Mouse (Mus musculus) olfactory bulb, adult 2 months (tissue): ENCODE measurements around the gene Bicdl1. TPM values are rescaled to one million over a fixed set of nuclear protein-coding genes. Genes with fewer than 3 reads are reported as not detected.

ENCODE experiments used
- H3K27ac ChIP-seq: fragments of 200-500 bp; 2 replicates; pipeline ENCODE4 v1.5.1; 2012; ENCODE audit warnings: low read depth, low read length; ENCODE audit not compliant: insufficient read depth
- H3K4me1 ChIP-seq: fragments of 200-500 bp; 2 replicates; pipeline ENCODE4 v1.6.1; 2012; ENCODE audit warnings: low read length; ENCODE audit not compliant: control insufficient read depth, insufficient read depth
- H3K4me3 ChIP-seq: fragments of 200-500 bp; 2 replicates; pipeline ENCODE4 v1.5.1; 2012; ENCODE audit warnings: mild to moderate bottlenecking, low read depth, low read length, moderate library complexity; ENCODE audit not compliant: insufficient read depth
- CTCF ChIP-seq: fragments of 200-500 bp; IDR thresholded peaks from 2 replicates; pipeline ENCODE4 v1.5.1; 2012; ENCODE audit warnings: low read depth, mild to moderate bottlenecking, low read length, moderate library complexity; ENCODE audit not compliant: insufficient read depth
- POLR2A ChIP-seq: fragments of 200-500 bp; IDR thresholded peaks from 2 replicates; pipeline ENCODE4 v1.6.1; 2012; ENCODE audit warnings: mild to moderate bottlenecking, low read depth, low read length, moderate library complexity; ENCODE audit not compliant: insufficient read depth
- WGBS: fragments of 180-500 bp; shearing (Covaris S2); methylation state at CpG from one replicate; pipeline ENCODE4 v1.1.7; 2018; 5-methylcytosine and 5-hydroxymethylcytosine counted together
- polyA plus RNA-seq: library from polyadenylated mRNA; stranded (reverse); fragments of >200 nt; gene quantifications from 2 replicates; pipeline ENCODE4 v1.2.4, GENCODE M21; 2012; ENCODE audit warnings: low replicate concordance; ENCODE audit not compliant: missing spikeins, insufficient read depth, insufficient read length

Bicdl1 gene
- polyA plus RNA-seq, 1 experiment: not detected

GRCm38 (mm10) chr5:115603561-115603960 is 127.9 kb downstream of the Bicdl1 start:
- TF ChIP-seq POLR2A: no peak
- TF ChIP-seq CTCF: no peak
- Histone ChIP-seq H3K4me3 (no peak overlapping the region), H3K4me1 (no peaks in the 10 kb centered on the region), H3K27ac (no peak overlapping the region)
- 97% methylated on average over 6 of the region's 6 CpGs for WGBS

Other genes starting within 250 kb of the Bicdl1 start
- not detected in 2 replicates for gene Sirt4, start 246.9 kb downstream of the Bicdl1 start, polyA plus RNA-seq
- gene Pxn, start 224.9 kb downstream of the Bicdl1 start, polyA plus RNA-seq: not detected in 2 replicates
- gene Rplp0, start 172.2 kb downstream of the Bicdl1 start, polyA plus RNA-seq: 613 and 1,282 TPM in 2 replicates
- not detected in 2 replicates for gene Gcn1l1, start 166.4 kb downstream of the Bicdl1 start, polyA plus RNA-seq
- not detected in 2 replicates for gene Rab35, start 99.7 kb downstream of the Bicdl1 start, polyA plus RNA-seq
- not detected in 2 replicates for gene Cit, start 113.7 kb upstream of the Bicdl1 start, polyA plus RNA-seq